Mouse (Mus musculus): ENCODE results near the gene Nfkb2. TPM values are rescaled to one million over a fixed set of nuclear protein-coding genes. Genes with fewer than 3 reads are reported as not detected.
A peak's percentile ranks its signal among the peaks of the same experiment; 100 is the strongest.

Gene Nfkb2
- polyA plus RNA-seq, 1 experiment = 122 TPM

GRCm38 (mm10) chr19:46321101-46321943 is 17.2 kb downstream of the Nfkb2 start:
- Histone ChIP-seq H3K36me3 (ENCODE audit: control insufficient read depth, insufficient read depth, low read length) (no peaks in the 10 kb centered on the region), H3K27me3 (ENCODE audit: control insufficient read depth, insufficient read depth, low read length) (peaks cover 29% of the 10 kb centered on the region), H3K4me3 (ENCODE audit: control insufficient read depth, insufficient read depth, low read length) (no peak overlapping the region), H3K27ac (ENCODE audit: control insufficient read depth, insufficient read depth, low read length) (no peak overlapping the region), H3K4me1 (replicated peaks; ENCODE audit: control insufficient read depth, insufficient read depth, low read length) (peaks cover 9% of the 10 kb centered on the region)
- DNase-seq = peak; percentile 72
- no peak for TF ChIP-seq POLR2A (IDR thresholded peaks at IDR 0.05; ENCODE audit: control insufficient read depth, extremely low read depth, insufficient read depth, low read length, poor library complexity)
- 22% methylated on average over 6 of the region's 6 CpGs for WGBS

- Histone ChIP-seq H3K36me3 (ENCODE audit: control insufficient read depth, insufficient read depth, low read length) (no peaks in the 10 kb centered on the region), H3K27me3 (ENCODE audit: control insufficient read depth, insufficient read depth, low read length) (peaks cover 20% of the 10 kb centered on the region), H3K27ac (ENCODE audit: control insufficient read depth, insufficient read depth, low read length) (no peak overlapping the region), H3K4me1 (replicated peaks; ENCODE audit: control insufficient read depth, insufficient read depth, low read length) (peaks cover 15% of the 10 kb centered on the region), H3K4me3 (ENCODE audit: control insufficient read depth, insufficient read depth, low read length) (no peak overlapping the region)
- TF ChIP-seq CTCF (IDR thresholded peaks at IDR 0.05; ENCODE audit: borderline replicate concordance, control insufficient read depth, extremely low read depth, insufficient read depth, low read length, poor library complexity) = no peak
- TF ChIP-seq POLR2A (IDR thresholded peaks at IDR 0.05; ENCODE audit: control insufficient read depth, extremely low read depth, insufficient read depth, low read length, poor library complexity) = no peak
- no peak for DNase-seq
- 76% methylated on average over 11 of the region's 11 CpGs for WGBS
Measured at GRCm38 (mm10) chr19:46322144-46322995, 18.2 kb downstream of the Nfkb2 start.

- 82% methylated on average over 13 of the region's 13 CpGs for WGBS
- no peak for TF ChIP-seq POLR2A (IDR thresholded peaks at IDR 0.05; ENCODE audit: control insufficient read depth, extremely low read depth, insufficient read depth, low read length, poor library complexity)
Measured at GRCm38 (mm10) chr19:46322996-46323572, 19.0 kb downstream of the Nfkb2 start.

GRCm38 (mm10) chr19:46323716-46324115 is 19.6 kb downstream of the Nfkb2 start:
- DNase-seq = no peak
- H3K36me3 ChIP-seq (ENCODE audit: control insufficient read depth, insufficient read depth, low read length) = no peaks in the 10 kb centered on the region
- WGBS = 77% methylated on average over 5 of the region's 5 CpGs
- H3K27ac ChIP-seq (ENCODE audit: control insufficient read depth, insufficient read depth, low read length) = no peak overlapping the region
- H3K27me3 ChIP-seq (ENCODE audit: control insufficient read depth, insufficient read depth, low read length) = peaks cover 11% of the 10 kb centered on the region
- no peak for TF ChIP-seq POLR2A (IDR thresholded peaks at IDR 0.05; ENCODE audit: control insufficient read depth, extremely low read depth, insufficient read depth, low read length, poor library complexity)
- TF ChIP-seq CTCF (IDR thresholded peaks at IDR 0.05; ENCODE audit: borderline replicate concordance, control insufficient read depth, extremely low read depth, insufficient read depth, low read length, poor library complexity) = no peak
- H3K4me3 ChIP-seq (ENCODE audit: control insufficient read depth, insufficient read depth, low read length) = no peak overlapping the region
- H3K4me1 ChIP-seq (replicated peaks; ENCODE audit: control insufficient read depth, insufficient read depth, low read length) = peaks cover 13% of the 10 kb centered on the region

More at GRCm38 (mm10) chr19:46322996-46323572, 19.0 kb downstream of the Nfkb2 start:
- no peak for DNase-seq
- no peak overlapping the region for H3K4me3 ChIP-seq (ENCODE audit: control insufficient read depth, insufficient read depth, low read length)
- H3K36me3 ChIP-seq (ENCODE audit: control insufficient read depth, insufficient read depth, low read length) = no peaks in the 10 kb centered on the region
- H3K4me1 ChIP-seq (replicated peaks; ENCODE audit: control insufficient read depth, insufficient read depth, low read length) = peaks cover 15% of the 10 kb centered on the region
- H3K27ac ChIP-seq (ENCODE audit: control insufficient read depth, insufficient read depth, low read length) = no peak overlapping the region
- H3K27me3 ChIP-seq (ENCODE audit: control insufficient read depth, insufficient read depth, low read length) = peaks cover 17% of the 10 kb centered on the region

- WGBS = 85% methylated on average over 11 of the region's 11 CpGs
- no peak overlapping the region for H3K27ac ChIP-seq (ENCODE audit: control insufficient read depth, insufficient read depth, low read length)
- peaks cover 6% of the 10 kb centered on the region for H3K27me3 ChIP-seq (ENCODE audit: control insufficient read depth, insufficient read depth, low read length)
- DNase-seq = no peak
- TF ChIP-seq CTCF (IDR thresholded peaks at IDR 0.05; ENCODE audit: borderline replicate concordance, control insufficient read depth, extremely low read depth, insufficient read depth, low read length, poor library complexity) = no peak
- no peak overlapping the region for H3K4me3 ChIP-seq (ENCODE audit: control insufficient read depth, insufficient read depth, low read length)
- no peaks in the 10 kb centered on the region for H3K36me3 ChIP-seq (ENCODE audit: control insufficient read depth, insufficient read depth, low read length)
- H3K4me1 ChIP-seq (replicated peaks; ENCODE audit: control insufficient read depth, insufficient read depth, low read length) = peaks cover 20% of the 10 kb centered on the region
Measured at GRCm38 (mm10) chr19:46324366-46324765, 20.2 kb downstream of the Nfkb2 start.

- no peak overlapping the region for H3K4me3 ChIP-seq (ENCODE audit: control insufficient read depth, insufficient read depth, low read length)
- DNase-seq = no peak
- TF ChIP-seq POLR2A (IDR thresholded peaks at IDR 0.05; ENCODE audit: control insufficient read depth, extremely low read depth, insufficient read depth, low read length, poor library complexity) (no peak), CTCF (IDR thresholded peaks at IDR 0.05; ENCODE audit: borderline replicate concordance, control insufficient read depth, extremely low read depth, insufficient read depth, low read length, poor library complexity) (no peak)
- H3K27ac ChIP-seq (ENCODE audit: control insufficient read depth, insufficient read depth, low read length) = no peak overlapping the region
- no peaks in the 10 kb centered on the region for H3K36me3 ChIP-seq (ENCODE audit: control insufficient read depth, insufficient read depth, low read length)
- peaks cover 21% of the 10 kb centered on the region for H3K4me1 ChIP-seq (replicated peaks; ENCODE audit: control insufficient read depth, insufficient read depth, low read length)
- WGBS = 81% methylated on average over 5 of the region's 5 CpGs
- H3K27me3 ChIP-seq (ENCODE audit: control insufficient read depth, insufficient read depth, low read length) = peaks cover 2% of the 10 kb centered on the region
Measured at GRCm38 (mm10) chr19:46324918-46325317, 20.8 kb downstream of the Nfkb2 start.

Measured in thymus, adult 2 months (tissue).